Mouse (Mus musculus): ENCODE data around the gene Ttf1.

The Ttf1 gene

GRCm38 (mm10) chr2:29042124-29042523, 17.9 kb upstream of the Ttf1 start:
- no peak for TF ChIP-seq GATA4 (IDR thresholded peaks at IDR 0.05; ENCODE audit: insufficient replicate concordance, low read length)

GRCm38 (mm10) chr2:29046151-29046550, 13.9 kb upstream of the Ttf1 start:
- no peak for TF ChIP-seq GATA4 (IDR thresholded peaks at IDR 0.05; ENCODE audit: insufficient replicate concordance, low read length)

GRCm38 (mm10) chr2:29051932-29052331, 8.1 kb upstream of the Ttf1 start:
- TF ChIP-seq GATA4 (IDR thresholded peaks at IDR 0.05; ENCODE audit: insufficient replicate concordance, low read length) = no peak

- TF ChIP-seq GATA4 (IDR thresholded peaks at IDR 0.05; ENCODE audit: insufficient replicate concordance, low read length) = no peak
These were observed 7.1 kb upstream of the Ttf1 start for GRCm38 (mm10) chr2:29052943-29053454.

- TF ChIP-seq GATA4 (IDR thresholded peaks at IDR 0.05; ENCODE audit: insufficient replicate concordance, low read length) = no peak
These were observed 6.1 kb upstream of the Ttf1 start for GRCm38 (mm10) chr2:29053802-29054544.

GRCm38 (mm10) chr2:29054545-29054935, 5.5 kb upstream of the Ttf1 start:
- no peak for TF ChIP-seq GATA4 (IDR thresholded peaks at IDR 0.05; ENCODE audit: insufficient replicate concordance, low read length)

GRCm38 (mm10) chr2:29054991-29055390, 5.1 kb upstream of the Ttf1 start, which contains the start of gene Cfap77:
Gene Cfap77, minus strand, starts transcription at chr2:29055066.
- TF ChIP-seq GATA4 (IDR thresholded peaks at IDR 0.05; ENCODE audit: insufficient replicate concordance, low read length) = no peak; the same call in 1 of the 2 replicates

- TF ChIP-seq GATA4 (IDR thresholded peaks at IDR 0.05; ENCODE audit: insufficient replicate concordance, low read length) = no peak
These were observed 5.7 kb downstream of the Ttf1 start for GRCm38 (mm10) chr2:29065796-29066195.

GRCm38 (mm10) chr2:29066410-29066809, 6.3 kb downstream of the Ttf1 start:
- no peak for TF ChIP-seq GATA4 (IDR thresholded peaks at IDR 0.05; ENCODE audit: insufficient replicate concordance, low read length)

- no peak for TF ChIP-seq GATA4 (IDR thresholded peaks at IDR 0.05; ENCODE audit: insufficient replicate concordance, low read length)
These were observed 14.6 kb downstream of the Ttf1 start for GRCm38 (mm10) chr2:29074676-29075075.

GRCm38 (mm10) chr2:29075331-29076070, 15.4 kb downstream of the Ttf1 start:
- no peak for TF ChIP-seq GATA4 (IDR thresholded peaks at IDR 0.05; ENCODE audit: insufficient replicate concordance, low read length)

GRCm38 (mm10) chr2:29076226-29076625, 16.2 kb downstream of the Ttf1 start:
- TF ChIP-seq GATA4 (IDR thresholded peaks at IDR 0.05; ENCODE audit: insufficient replicate concordance, low read length) = no peak

- TF ChIP-seq GATA4 (IDR thresholded peaks at IDR 0.05; ENCODE audit: insufficient replicate concordance, low read length) = no peak
These were observed 21.9 kb downstream of the Ttf1 start for GRCm38 (mm10) chr2:29081965-29082364.

GRCm38 (mm10) chr2:29086026-29086425, 26.0 kb downstream of the Ttf1 start:
- TF ChIP-seq GATA4 (IDR thresholded peaks at IDR 0.05; ENCODE audit: insufficient replicate concordance, low read length) = no peak

- TF ChIP-seq GATA4 (IDR thresholded peaks at IDR 0.05; ENCODE audit: insufficient replicate concordance, low read length) = no peak
These were observed 35.6 kb downstream of the Ttf1 start for GRCm38 (mm10) chr2:29095674-29096073.

- TF ChIP-seq GATA4 (IDR thresholded peaks at IDR 0.05; ENCODE audit: insufficient replicate concordance, low read length) = no peak
These were observed 36.7 kb downstream of the Ttf1 start for GRCm38 (mm10) chr2:29096751-29097150.
